Mouse (Mus musculus) CH12.LX (cell line): Measurements from ENCODE around the gene Phf10. TPM values are rescaled to one million over a fixed set of nuclear protein-coding genes. Genes with fewer than 3 reads are reported as not detected.

ENCODE experiments used
- DNase-seq: peaks from one replicate; pipeline ENCODE4 v3.0.0-alpha.2; 2013; ENCODE audit errors: extremely low read depth
- H3K27ac ChIP-seq: 2 replicates; pipeline ENCODE4 v1.5.1; 2012; ENCODE audit warnings: low read depth, mild to moderate bottlenecking, control low read depth, moderate library complexity; ENCODE audit not compliant: insufficient read depth
- H3K27me3 ChIP-seq: replicated peaks from 2 replicates; pipeline ENCODE3; 2012; ENCODE audit warnings: inconsistent platforms
- H3K36me3 ChIP-seq, 2 experiments: replicated peaks in 1 of 2; 2 replicates each; pipeline versions ENCODE3 to v1.6.1; 2012; ENCODE audit warnings: inconsistent platforms in 1 of 2, low read length in 1 of 2, mild to moderate bottlenecking in 1 of 2, mixed read lengths in 1 of 2, moderate library complexity in 1 of 2; ENCODE audit not compliant: control insufficient read depth in 1 of 2, insufficient read depth in 1 of 2
- H3K4me1 ChIP-seq, 2 experiments: 2 replicates each; pipeline ENCODE4 v1.6.1; 2012; ENCODE audit warnings: inconsistent platforms in 1 of 2, moderate library complexity in 1 of 2; ENCODE audit not compliant: insufficient read depth in 2 of 2, control insufficient read depth in 1 of 2
- H3K4me2 ChIP-seq: 2 replicates; pipeline ENCODE4 v1.6.1; 2012; ENCODE audit warnings: low read depth, mild to moderate bottlenecking, control low read depth; ENCODE audit not compliant: poor library complexity, insufficient read depth, severe bottlenecking
- H3K4me3 ChIP-seq, 3 experiments: fragments of 150-350 bp in 1 of 3; sonication (generic) in 1 of 3; replicated peaks in 1 of 3; 2 replicates each; pipeline versions ENCODE3 to v1.5.1; 2011 to 2012; ENCODE audit warnings: low read depth in 2 of 3, low read length in 2 of 3, mild to moderate bottlenecking in 2 of 3, moderate library complexity in 2 of 3, control low read depth in 1 of 3, improper control_type of control experiment in 1 of 3, inconsistent platforms in 1 of 3, mixed read lengths in 1 of 3; ENCODE audit not compliant: poor library complexity in 1 of 3
- H3K79me2 ChIP-seq: replicated peaks from 2 replicates; pipeline ENCODE4 v1.6.1; 2012; ENCODE audit warnings: mild to moderate bottlenecking, moderate library complexity; ENCODE audit not compliant: control insufficient read depth, poor library complexity, insufficient read depth, severe bottlenecking; ENCODE audit errors: extremely low read depth
- H3K9ac ChIP-seq: 2 replicates; pipeline ENCODE4 v1.6.1; 2012; ENCODE audit warnings: low read depth, mild to moderate bottlenecking, control low read depth, moderate library complexity; ENCODE audit not compliant: insufficient read depth
- H3K9me3 ChIP-seq: replicated peaks from 2 replicates; pipeline ENCODE3; 2012; ENCODE audit warnings: low read length, inconsistent platforms, mixed read lengths
- BHLHE40 ChIP-seq: IDR thresholded peaks from 2 replicates; pipeline ENCODE4 v1.6.1; 2011; ENCODE audit warnings: mild to moderate bottlenecking, low read depth, low read length, improper control_type of control experiment
- CHD1 ChIP-seq: IDR thresholded peaks from 2 replicates; pipeline ENCODE4 v1.6.1; 2012; ENCODE audit warnings: low read depth, low read length, improper control_type of control experiment, inconsistent platforms
- CHD2 ChIP-seq: IDR thresholded peaks from 2 replicates; pipeline ENCODE4 v1.6.1; 2011; ENCODE audit warnings: low read length, improper control_type of control experiment
- CTCF ChIP-seq, 2 experiments: IDR thresholded peaks in 1 of 2; conservative IDR thresholded peaks in 1 of 2; 2 replicates each; pipeline ENCODE4 v1.5.1; 2011 to 2012; ENCODE audit warnings: low read depth in 2 of 2, low read length in 2 of 2, improper control_type of control experiment in 1 of 2, inconsistent platforms in 1 of 2, mild to moderate bottlenecking in 1 of 2, moderate library complexity in 1 of 2
- E2F4 ChIP-seq: IDR thresholded peaks from 2 replicates; pipeline ENCODE4 v1.6.1; 2011; ENCODE audit warnings: low read depth, low read length, improper control_type of control experiment; ENCODE audit not compliant: insufficient replicate concordance
- ELF1 ChIP-seq: IDR thresholded peaks from 2 replicates; pipeline ENCODE4 v1.6.1; 2014; ENCODE audit warnings: low read depth, mild to moderate bottlenecking, inconsistent platforms, low read length, improper control_type of control experiment
- EP300 ChIP-seq: IDR thresholded peaks from 2 replicates; pipeline ENCODE4 v1.6.1; 2011; ENCODE audit warnings: low read length, improper control_type of control experiment
- ETS1 ChIP-seq: conservative IDR thresholded peaks from 2 replicates; pipeline ENCODE4 v1.6.1; 2012; ENCODE audit warnings: low read depth, mild to moderate bottlenecking, inconsistent platforms, low read length, improper control_type of control experiment, moderate library complexity
- GABPA ChIP-seq: IDR thresholded peaks from 2 replicates; pipeline ENCODE4 v1.6.1; 2012; ENCODE audit warnings: low read depth, low read length, improper control_type of control experiment, inconsistent platforms; ENCODE audit not compliant: insufficient replicate concordance
- HCFC1 ChIP-seq: IDR thresholded peaks from 2 replicates; pipeline ENCODE4 v1.6.1; 2012; ENCODE audit warnings: low read depth, mild to moderate bottlenecking, inconsistent platforms, low read length, improper control_type of control experiment
- IRF4 ChIP-seq: IDR thresholded peaks from 2 replicates; pipeline ENCODE4 v1.6.1; 2014; ENCODE audit warnings: low read depth, mild to moderate bottlenecking, inconsistent platforms, low read length, improper control_type of control experiment
- JUN ChIP-seq: IDR thresholded peaks from 2 replicates; pipeline ENCODE4 v1.6.1; 2011; ENCODE audit warnings: low read depth, mild to moderate bottlenecking, low read length, improper control_type of control experiment, moderate library complexity; ENCODE audit not compliant: insufficient read depth
- JUND ChIP-seq: conservative IDR thresholded peaks from 2 replicates; pipeline ENCODE4 v1.6.1; 2011; ENCODE audit warnings: low read depth, low read length, improper control_type of control experiment
- KAT2A ChIP-seq: IDR thresholded peaks from 2 replicates; pipeline ENCODE4 v1.6.1; 2012; ENCODE audit warnings: low read length, improper control_type of control experiment, inconsistent platforms; ENCODE audit not compliant: insufficient replicate concordance
- MAFK ChIP-seq: IDR thresholded peaks from 2 replicates; pipeline ENCODE4 v1.6.1; 2011; ENCODE audit warnings: low read length, improper control_type of control experiment; ENCODE audit not compliant: insufficient replicate concordance
- MAX ChIP-seq: IDR thresholded peaks from 2 replicates; pipeline ENCODE4 v1.6.1; 2011; ENCODE audit warnings: low read length, improper control_type of control experiment
- MAZ ChIP-seq: IDR thresholded peaks from 2 replicates; pipeline ENCODE4 v1.6.1; 2012; ENCODE audit warnings: low read depth, mild to moderate bottlenecking, inconsistent platforms, low read length, improper control_type of control experiment, moderate library complexity
- MEF2A ChIP-seq: IDR thresholded peaks from 2 replicates; pipeline ENCODE4 v1.6.1; 2014; ENCODE audit warnings: low read depth, mild to moderate bottlenecking, inconsistent platforms, low read length, improper control_type of control experiment, borderline replicate concordance
- MXI1 ChIP-seq: IDR thresholded peaks from 2 replicates; pipeline ENCODE4 v1.6.1; 2011; ENCODE audit warnings: mild to moderate bottlenecking, low read depth, low read length, improper control_type of control experiment
- MYC ChIP-seq: IDR thresholded peaks from 2 replicates; pipeline ENCODE4 v1.6.1; 2011; ENCODE audit warnings: low read depth, mild to moderate bottlenecking, improper control_type of control experiment, low read length
- NELFE ChIP-seq: IDR thresholded peaks from 2 replicates; pipeline ENCODE4 v1.6.1; 2011; ENCODE audit warnings: low read depth, low read length, improper control_type of control experiment
- NRF1 ChIP-seq: IDR thresholded peaks from 2 replicates; pipeline ENCODE4 v1.6.1; 2014; ENCODE audit warnings: low read depth, mild to moderate bottlenecking, inconsistent platforms, low read length, improper control_type of control experiment, moderate library complexity
- PAX5 ChIP-seq: IDR thresholded peaks from 2 replicates; pipeline ENCODE4 v1.6.1; 2012; ENCODE audit warnings: low read length, inconsistent platforms, mixed read lengths
- POLR2A ChIP-seq: IDR thresholded peaks from 2 replicates; pipeline ENCODE4 v1.6.1; 2011; ENCODE audit warnings: low read depth, mild to moderate bottlenecking, improper control_type of control experiment, low read length
- POLR2AphosphoS2 ChIP-seq: IDR thresholded peaks from 2 replicates; pipeline ENCODE4 v1.6.1; 2011; ENCODE audit warnings: low read depth, low read length, improper control_type of control experiment
- RAD21 ChIP-seq: IDR thresholded peaks from 2 replicates; pipeline ENCODE4 v1.6.1; 2011; ENCODE audit warnings: low read depth, mild to moderate bottlenecking, low read length, improper control_type of control experiment, moderate library complexity
- RCOR1 ChIP-seq: conservative IDR thresholded peaks from 2 replicates; pipeline ENCODE4 v1.6.1; 2012; ENCODE audit warnings: low read depth, mild to moderate bottlenecking, inconsistent platforms, low read length, improper control_type of control experiment
- SIN3A ChIP-seq: IDR thresholded peaks from 2 replicates; pipeline ENCODE4 v1.6.1; 2012; ENCODE audit warnings: low read length, improper control_type of control experiment, inconsistent platforms
- SMC3 ChIP-seq: IDR thresholded peaks from 2 replicates; pipeline ENCODE4 v1.6.1; 2011; ENCODE audit warnings: low read depth, low read length, improper control_type of control experiment
- TBP ChIP-seq: conservative IDR thresholded peaks from 2 replicates; pipeline ENCODE4 v1.6.1; 2011; ENCODE audit warnings: low read depth, low read length, improper control_type of control experiment
- TCF12 ChIP-seq: IDR thresholded peaks from 2 replicates; pipeline ENCODE4 v1.6.1; 2014; ENCODE audit warnings: low read depth, mild to moderate bottlenecking, inconsistent platforms, low read length, improper control_type of control experiment
- UBTF ChIP-seq: IDR thresholded peaks from 2 replicates; pipeline ENCODE4 v1.6.1; 2012; ENCODE audit warnings: low read depth, mild to moderate bottlenecking, inconsistent platforms, low read length, improper control_type of control experiment, moderate library complexity
- USF1 ChIP-seq: IDR thresholded peaks from 2 replicates; pipeline ENCODE4 v1.6.1; 2014; ENCODE audit warnings: low read depth, mild to moderate bottlenecking, inconsistent platforms, low read length, improper control_type of control experiment
- USF2 ChIP-seq: conservative IDR thresholded peaks from 2 replicates; pipeline ENCODE4 v1.6.1; 2011; ENCODE audit warnings: low read depth, low read length, improper control_type of control experiment
- ZC3H11A ChIP-seq: IDR thresholded peaks from 2 replicates; pipeline ENCODE4 v1.6.1; 2012; ENCODE audit warnings: low read depth, mild to moderate bottlenecking, inconsistent platforms, low read length, improper control_type of control experiment
- ZKSCAN1 ChIP-seq: IDR thresholded peaks from 2 replicates; pipeline ENCODE4 v1.6.1; 2012; ENCODE audit warnings: low read depth, inconsistent platforms, low read length, improper control_type of control experiment, borderline replicate concordance
- ZMIZ1 ChIP-seq: IDR thresholded peaks from 2 replicates; pipeline ENCODE4 v1.6.1; 2012; ENCODE audit warnings: low read depth, mild to moderate bottlenecking, inconsistent platforms, low read length, improper control_type of control experiment
- ZNF384 ChIP-seq: IDR thresholded peaks from 2 replicates; pipeline ENCODE4 v1.6.1; 2012; ENCODE audit warnings: low read depth, low read length, improper control_type of control experiment, inconsistent platforms
- dilution Hi-C: fragments of 300-500 bp; cut with MboI; formaldehyde crosslinking; loops from 2 replicates; pipeline ENCODE4 v1.14.3; 2020; ENCODE audit warnings: low sequenced_read_pairs; ENCODE audit not compliant: extremely low pct_unique_long_range_greater_than_20kb, extremely low pct_ligation_motif_present
- in situ Hi-C: fragments of 300-500 bp; cut with MboI; formaldehyde crosslinking; loops from 3 replicates; pipeline ENCODE4 v1.14.3; 2019; ENCODE audit warnings: low sequenced_read_pairs, low pct_ligation_motif_present, low pct_unique_long_range_greater_than_20kb, mixed read lengths
- polyA plus RNA-seq: library from polyadenylated mRNA; unstranded; fragments of >175 nt; gene quantifications from 2 replicates; pipeline ENCODE4 v1.2.1, GENCODE M21; 2012; ENCODE audit warnings: low read depth; ENCODE audit not compliant: insufficient read length
- total RNA-seq, 2 experiments: library from RNA; depleted of rRNA; stranded (reverse); fragments of 300-350 nt in 1 of 2; fragments of >200 nt in 1 of 2; gene quantifications; 2 replicates each; pipeline ENCODE4 v1.2.3; 2012 to 2014

Gene Phf10
- total and polyA plus RNA-seq, 3 experiments, result 225 to 364 (median 343) TPM

GRCm38 (mm10) chr17:14943009-14943728, 17.9 kb downstream of the Phf10 start, which contains the start of the genes Wdr27 and 1600012H06Rik:
Wdr27 (minus strand) TSS chr17:14943158.
1600012H06Rik (plus strand) TSS chr17:14943184.
- Histone ChIP-seq H3K79me2 (peaks cover 19% of the 10 kb centered on the region), H3K36me3 (peaks cover 25 to 45% of the 10 kb centered on the region in 2 experiments), H3K4me1 (peaks cover 4 to 28% of the 10 kb centered on the region in 2 experiments), H3K27me3 (no peaks in the 10 kb centered on the region), H3K27ac (peak within 1 kb of the TSS; percentile 29), H3K9me3 (no peaks in the 10 kb centered on the region), H3K4me3 (peak within 1 kb of the TSS; percentile 69 to 79 (median 79)), H3K4me2 (peak within 1 kb of the TSS; percentile 63), H3K9ac (peak within 1 kb of the TSS; percentile 65)
- dilution Hi-C loops (no loop called here), in situ Hi-C loops (no loop called here)
- peak; percentile 99 for DNase-seq
- TF ChIP-seq USF1 (no peak), TCF12 (peak; percentile 73), JUN (0 out of 2 replicates have a peak, but pooled peaks have one; percentile 3), NRF1 (no peak), E2F4 (no peak), MAX (peak; percentile 71; the same call in 1 of the 2 replicates), GABPA (no peak; the same call in 1 of the 2 replicates), CHD1 (no peak), MXI1 (peak; percentile 99), ZMIZ1 (peak; percentile 74; the same call in 1 of the 2 replicates), MAFK (no peak), MEF2A (peak; percentile 27; the same call in 1 of the 2 replicates), ZKSCAN1 (no peak), KAT2A (peak; percentile 88; the same call in 1 of the 2 replicates), HCFC1 (peak; percentile 95), RAD21 (no peak), MAZ (0 out of 2 replicates have a peak, but pooled peaks have one; percentile 28), CTCF (conservative IDR thresholded peaks at IDR 0.05 in 1 of 2, IDR thresholded peaks at IDR 0.05 in 1 of 2; ENCODE audit: low read depth in 2 of 2, low read length in 2 of 2) (no peak), RCOR1 (0 out of 2 replicates have a peak, but pooled peaks have one; percentile 50), SIN3A (peak; percentile 100), CHD2 (peak; percentile 100), UBTF (no peak), ELF1 (peak; percentile 99), ZNF384 (no peak), USF2 (no peak), JUND (no peak), SMC3 (no peak), TBP (0 out of 2 replicates have a peak, but pooled peaks have one; percentile 32), EP300 (no peak), ETS1 (peak; percentile 74), PAX5 (no peak), ZC3H11A (no peak), MYC (peak; percentile 71), IRF4 (peak; percentile 76), BHLHE40 (no peak), POLR2A (peak; percentile 77), POLR2AphosphoS2 (peak; percentile 95), NELFE (peak; percentile 58; the same call in 1 of the 2 replicates)
